Mouse (Mus musculus): ENCODE data around the gene Zfp609. TPM values are rescaled to one million over a fixed set of nuclear protein-coding genes. Genes with fewer than 3 reads are reported as not detected.

The Zfp609 gene
- polyA plus RNA-seq, 1 experiment = 11.1 TPM

- Histone ChIP-seq H3K4me3 (no peak overlapping the region), H3K4me2 (ENCODE audit: low read depth) (no peak overlapping the region), H3K27me3 (ENCODE audit: control insufficient read depth, insufficient read depth, insufficient read length) (no peaks in the 10 kb centered on the region), H3K36me3 (ENCODE audit: control insufficient read depth, insufficient read depth) (no peaks in the 10 kb centered on the region), H3K79me2 (ENCODE audit: control insufficient read depth, insufficient read depth) (peaks cover 34% of the 10 kb centered on the region), H3ac (ENCODE audit: control insufficient read depth, insufficient read length) (no peak overlapping the region)
- TF ChIP-seq POLR2AphosphoS2 (IDR thresholded peaks at IDR 0.05; ENCODE audit: insufficient read length, low read depth) (no peak), MYOD1 (IDR thresholded peaks at IDR 0.05; ENCODE audit: control insufficient read depth in 1 of 3, insufficient read length in 2 of 3, low read depth in 2 of 3) (peak in 1 of 3 experiments; percentile 34), MYOG (IDR thresholded peaks at IDR 0.05; ENCODE audit: control insufficient read depth in 1 of 3, insufficient read depth in 1 of 3, insufficient read length in 2 of 3, low read depth in 2 of 3) (peak in 2 of 3 experiments; percentile 6 to 32), SRF (IDR thresholded peaks at IDR 0.05; ENCODE audit: control insufficient read depth, insufficient read length, low read depth) (no peak)
Observed at GRCm38 (mm10) chr9:65759992-65760391, 67.4 kb downstream of the Zfp609 start.

GRCm38 (mm10) chr9:65759256-65759655, 68.1 kb downstream of the Zfp609 start:
- Histone ChIP-seq H3K36me3 (ENCODE audit: control insufficient read depth, insufficient read depth) (no peaks in the 10 kb centered on the region), H3K4me2 (ENCODE audit: low read depth) (no peak overlapping the region), H3K4me3 (no peak overlapping the region), H3ac (ENCODE audit: control insufficient read depth, insufficient read length) (no peak overlapping the region), H3K79me2 (ENCODE audit: control insufficient read depth, insufficient read depth) (peaks cover 40% of the 10 kb centered on the region), H3K27me3 (ENCODE audit: control insufficient read depth, insufficient read depth, insufficient read length) (no peaks in the 10 kb centered on the region)
- no peak for TF ChIP-seq POLR2AphosphoS2 (IDR thresholded peaks at IDR 0.05; ENCODE audit: insufficient read length, low read depth)
- TF ChIP-seq POLR2A (IDR thresholded peaks at IDR 0.05; ENCODE audit: insufficient read length, low read depth) = no peak
- no peak for TF ChIP-seq MYOD1 (IDR thresholded peaks at IDR 0.05; ENCODE audit: control insufficient read depth in 1 of 3, insufficient read length in 2 of 3, low read depth in 2 of 3)
- TF ChIP-seq E2F4 (IDR thresholded peaks at IDR 0.05; ENCODE audit: insufficient read depth) = no peak
- no peak for TF ChIP-seq TCF3 (IDR thresholded peaks at IDR 0.05; ENCODE audit: insufficient read length, low read depth)
- TF ChIP-seq CEBPB (IDR thresholded peaks at IDR 0.05; ENCODE audit: insufficient read depth, poor library complexity, severe bottlenecking) = no peak
- no peak for TF ChIP-seq MYOG (IDR thresholded peaks at IDR 0.05; ENCODE audit: control insufficient read depth in 1 of 3, insufficient read depth in 1 of 3, insufficient read length in 2 of 3, low read depth in 2 of 3)
- no peak for TF ChIP-seq SRF (IDR thresholded peaks at IDR 0.05; ENCODE audit: control insufficient read depth, insufficient read length, low read depth)
- TF ChIP-seq TCF12 (IDR thresholded peaks at IDR 0.05; ENCODE audit: insufficient read depth, poor library complexity, severe bottlenecking) = no peak

GRCm38 (mm10) chr9:65757826-65758225, 69.5 kb downstream of the Zfp609 start:
- Histone ChIP-seq H3K36me3 (ENCODE audit: control insufficient read depth, insufficient read depth) (no peaks in the 10 kb centered on the region), H3K79me2 (ENCODE audit: control insufficient read depth, insufficient read depth) (peaks cover 38% of the 10 kb centered on the region), H3K4me2 (ENCODE audit: low read depth) (no peak overlapping the region), H3K4me3 (no peak overlapping the region), H3ac (ENCODE audit: control insufficient read depth, insufficient read length) (no peak overlapping the region), H3K27me3 (ENCODE audit: control insufficient read depth, insufficient read depth, insufficient read length) (no peaks in the 10 kb centered on the region)
- TF ChIP-seq POLR2AphosphoS2 (IDR thresholded peaks at IDR 0.05; ENCODE audit: insufficient read length, low read depth) (no peak), TCF3 (IDR thresholded peaks at IDR 0.05; ENCODE audit: insufficient read length, low read depth) (no peak), SRF (IDR thresholded peaks at IDR 0.05; ENCODE audit: control insufficient read depth, insufficient read length, low read depth) (no peak), USF1 (IDR thresholded peaks at IDR 0.05; ENCODE audit: low read depth) (no peak), TCF12 (IDR thresholded peaks at IDR 0.05; ENCODE audit: insufficient read depth, poor library complexity, severe bottlenecking) (no peak), REST (IDR thresholded peaks at IDR 0.05; ENCODE audit: insufficient read depth, insufficient read length) (no peak), E2F4 (IDR thresholded peaks at IDR 0.05; ENCODE audit: insufficient read depth) (no peak), MYOD1 (IDR thresholded peaks at IDR 0.05; ENCODE audit: control insufficient read depth in 1 of 3, insufficient read length in 2 of 3, low read depth in 2 of 3) (no peak), MAX (IDR thresholded peaks at IDR 0.05; ENCODE audit: low read depth) (no peak), CEBPB (IDR thresholded peaks at IDR 0.05; ENCODE audit: insufficient read depth, poor library complexity, severe bottlenecking) (no peak), MYOG (IDR thresholded peaks at IDR 0.05; ENCODE audit: control insufficient read depth in 1 of 3, insufficient read depth in 1 of 3, insufficient read length in 2 of 3, low read depth in 2 of 3) (no peak), POLR2A (IDR thresholded peaks at IDR 0.05; ENCODE audit: insufficient read length, low read depth) (no peak)

- Histone ChIP-seq H3ac (ENCODE audit: control insufficient read depth, insufficient read length) (no peak overlapping the region), H3K36me3 (ENCODE audit: control insufficient read depth, insufficient read depth) (no peaks in the 10 kb centered on the region), H3K79me2 (ENCODE audit: control insufficient read depth, insufficient read depth) (peaks cover 35% of the 10 kb centered on the region), H3K27me3 (ENCODE audit: control insufficient read depth, insufficient read depth, insufficient read length) (no peaks in the 10 kb centered on the region), H3K4me2 (ENCODE audit: low read depth) (no peak overlapping the region), H3K4me3 (no peak overlapping the region)
- no peak for TF ChIP-seq POLR2AphosphoS2 (IDR thresholded peaks at IDR 0.05; ENCODE audit: insufficient read length, low read depth)
- TF ChIP-seq MYOD1 (IDR thresholded peaks at IDR 0.05; ENCODE audit: control insufficient read depth in 1 of 3, insufficient read length in 2 of 3, low read depth in 2 of 3) = no peak
- TF ChIP-seq E2F4 (IDR thresholded peaks at IDR 0.05; ENCODE audit: insufficient read depth) = no peak
- no peak for TF ChIP-seq USF1 (IDR thresholded peaks at IDR 0.05; ENCODE audit: low read depth)
- TF ChIP-seq CEBPB (IDR thresholded peaks at IDR 0.05; ENCODE audit: insufficient read depth, poor library complexity, severe bottlenecking) = no peak
- TF ChIP-seq POLR2A (IDR thresholded peaks at IDR 0.05; ENCODE audit: insufficient read length, low read depth) = no peak
- no peak for TF ChIP-seq SRF (IDR thresholded peaks at IDR 0.05; ENCODE audit: control insufficient read depth, insufficient read length, low read depth)
- no peak for TF ChIP-seq TCF3 (IDR thresholded peaks at IDR 0.05; ENCODE audit: insufficient read length, low read depth)
- TF ChIP-seq TCF12 (IDR thresholded peaks at IDR 0.05; ENCODE audit: insufficient read depth, poor library complexity, severe bottlenecking) = no peak
- no peak for TF ChIP-seq MAX (IDR thresholded peaks at IDR 0.05; ENCODE audit: low read depth)
- no peak for TF ChIP-seq MYOG (IDR thresholded peaks at IDR 0.05; ENCODE audit: control insufficient read depth in 1 of 3, insufficient read depth in 1 of 3, insufficient read length in 2 of 3, low read depth in 2 of 3)
Observed at GRCm38 (mm10) chr9:65755673-65756375, 71.5 kb downstream of the Zfp609 start.

Measured in myocyte (in vitro differentiated cells).